Mouse (Mus musculus): ENCODE data around the gene Rnf213. TPM values are rescaled to one million over a fixed set of nuclear protein-coding genes. Genes with fewer than 3 reads are reported as not detected.

Gene Rnf213
- polyA plus RNA-seq, 1 experiment from 2014 or later = 1.6 TPM

DNA sequence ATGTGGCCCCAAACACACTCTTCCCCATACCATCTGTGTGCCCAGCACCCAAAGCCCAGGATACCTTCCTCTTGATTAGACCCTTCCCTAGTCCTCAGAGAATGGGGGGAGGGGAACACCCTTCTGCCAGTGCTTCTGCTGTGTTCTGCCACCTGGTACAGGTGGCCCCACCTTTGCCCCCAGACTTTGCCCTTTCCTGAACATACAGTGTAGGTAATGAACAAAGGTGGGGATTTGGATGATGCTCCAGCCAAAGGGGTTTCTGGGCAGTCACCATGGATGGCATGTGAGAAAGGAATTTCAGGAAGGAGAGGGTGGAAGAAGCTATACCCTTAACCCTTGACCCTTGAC lies 127.8 kb downstream of the Rnf213 start:
- Histone ChIP-seq H3K4me2 (replicated peaks) (no peak overlapping the region), H3K27ac (no peak overlapping the region), H3K27me3 (peaks cover 10% of the 10 kb centered on the region; the same call in 1 of the 2 replicates), H3K9ac (no peak overlapping the region), H3K9me3 (no peaks in the 10 kb centered on the region), H3K4me3 (no peak overlapping the region), H3K36me3 (no peaks in the 10 kb centered on the region), H3K4me1 (peaks cover 3% of the 10 kb centered on the region; the same call in 1 of the 2 replicates)
- no peak for ATAC-seq (ENCODE audit: insufficient number of reproducible peaks, insufficient read depth, low FRiP score, low TSS enrichment)

DNA sequence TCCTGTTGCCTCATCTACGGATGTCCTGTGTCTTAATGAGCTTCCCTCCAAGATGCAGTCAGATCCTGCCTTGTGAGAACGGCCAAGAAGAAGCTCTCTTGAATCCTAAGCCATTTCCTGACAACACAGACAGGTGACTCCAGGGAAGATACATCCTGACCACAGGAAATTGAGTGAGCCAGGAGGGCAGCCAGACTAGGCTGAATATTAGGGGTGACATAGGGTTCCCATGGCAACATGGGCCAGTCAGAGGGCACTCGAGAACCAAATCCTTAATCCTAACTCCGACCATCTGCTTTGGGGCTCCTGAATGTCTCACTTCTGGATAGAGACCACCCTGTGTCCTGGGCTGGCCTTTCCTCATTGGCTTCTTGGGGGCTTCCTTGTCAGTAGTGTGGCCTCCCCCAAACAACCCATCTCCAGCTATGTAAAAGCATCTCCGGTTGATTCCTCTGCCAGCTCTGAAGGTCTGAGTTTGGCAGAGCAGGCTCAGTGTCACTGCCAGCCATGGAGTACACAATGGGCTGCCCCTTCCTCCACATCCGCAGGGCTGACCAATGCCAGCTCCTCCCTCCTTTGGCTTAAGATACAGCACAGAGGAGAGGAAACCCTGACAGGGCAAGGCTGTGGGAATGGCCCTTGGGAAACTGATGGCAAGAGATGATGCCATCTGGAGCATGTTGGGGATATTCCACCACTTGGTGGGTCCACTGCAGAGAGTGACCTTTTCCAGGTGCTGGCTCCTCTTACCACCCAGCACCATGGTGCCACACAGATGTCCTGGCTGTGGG lies 129.2 kb downstream of the Rnf213 start:
- Histone ChIP-seq H3K4me3 (no peak overlapping the region), H3K4me1 (peaks cover 3% of the 10 kb centered on the region; the same call in 1 of the 2 replicates), H3K36me3 (no peaks in the 10 kb centered on the region), H3K9me3 (no peaks in the 10 kb centered on the region), H3K4me2 (replicated peaks) (no peak overlapping the region), H3K27ac (no peak overlapping the region), H3K9ac (no peak overlapping the region), H3K27me3 (0 out of 2 replicates have a peak, but pooled peaks cover 4% of the 10 kb centered on the region)
- 91% methylated on average over 6 of the region's 6 CpGs for WGBS
- ATAC-seq (ENCODE audit: insufficient number of reproducible peaks, insufficient read depth, low FRiP score, low TSS enrichment) = no peak

DNA sequence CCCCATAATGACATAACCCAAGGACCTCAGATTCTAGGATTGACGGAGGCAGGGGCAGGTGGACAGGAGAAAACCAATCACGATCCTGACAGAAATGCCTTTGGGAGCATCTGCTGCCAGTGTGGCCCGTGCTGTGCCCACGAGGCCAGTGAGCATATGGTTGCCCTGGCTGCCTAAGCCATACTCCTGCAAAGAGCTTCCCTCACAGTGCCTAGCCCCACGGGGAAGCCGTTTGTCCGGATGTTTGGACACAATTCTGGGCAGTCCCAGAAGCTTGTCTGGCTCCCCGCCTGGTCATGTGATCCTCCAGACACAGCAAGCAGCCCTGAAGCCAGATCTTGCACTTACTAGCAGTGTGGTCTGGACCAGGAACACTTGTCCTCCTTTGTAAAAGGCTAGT lies 129.9 kb downstream of the Rnf213 start:
- Histone ChIP-seq H3K36me3 (no peaks in the 10 kb centered on the region), H3K4me1 (peaks cover 3% of the 10 kb centered on the region; the same call in 1 of the 2 replicates), H3K4me2 (replicated peaks) (no peak overlapping the region), H3K9ac (no peak overlapping the region), H3K4me3 (no peak overlapping the region), H3K27me3 (0 out of 2 replicates have a peak, but pooled peaks cover 4% of the 10 kb centered on the region), H3K27ac (no peak overlapping the region), H3K9me3 (no peaks in the 10 kb centered on the region)
- no peak for ATAC-seq (ENCODE audit: insufficient number of reproducible peaks, insufficient read depth, low FRiP score, low TSS enrichment)
- 77% methylated on average over 8 of the region's 8 CpGs for WGBS

DNA sequence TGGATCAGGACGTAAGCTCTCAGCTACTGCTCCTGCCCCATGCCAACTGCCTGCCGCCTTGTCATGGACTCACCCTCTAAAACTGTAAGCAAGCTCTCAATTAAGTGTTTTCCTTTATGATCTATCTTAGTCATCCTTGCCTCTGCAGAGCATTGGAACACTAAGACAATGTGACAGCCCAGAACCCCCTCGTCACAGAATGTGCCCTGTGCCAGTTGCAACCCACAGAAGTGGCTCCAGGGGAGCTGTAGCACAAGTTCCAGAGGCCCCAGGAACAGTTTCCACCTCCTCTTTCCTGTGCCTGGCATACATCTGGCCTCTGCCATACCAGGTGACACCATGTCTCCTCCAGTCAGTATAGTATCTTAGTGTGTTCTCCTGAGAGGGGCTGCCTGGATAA lies 130.5 kb downstream of the Rnf213 start:
- Histone ChIP-seq H3K4me1 (peaks cover 3% of the 10 kb centered on the region; the same call in 1 of the 2 replicates), H3K4me2 (replicated peaks) (no peak overlapping the region), H3K36me3 (no peaks in the 10 kb centered on the region), H3K9ac (no peak overlapping the region), H3K9me3 (no peaks in the 10 kb centered on the region), H3K4me3 (no peak overlapping the region), H3K27me3 (0 out of 2 replicates have a peak, but pooled peaks cover 4% of the 10 kb centered on the region), H3K27ac (no peak overlapping the region)
- ATAC-seq (ENCODE audit: insufficient number of reproducible peaks, insufficient read depth, low FRiP score, low TSS enrichment) = no peak
- 84% methylated on average over 3 of the region's 3 CpGs for WGBS

DNA sequence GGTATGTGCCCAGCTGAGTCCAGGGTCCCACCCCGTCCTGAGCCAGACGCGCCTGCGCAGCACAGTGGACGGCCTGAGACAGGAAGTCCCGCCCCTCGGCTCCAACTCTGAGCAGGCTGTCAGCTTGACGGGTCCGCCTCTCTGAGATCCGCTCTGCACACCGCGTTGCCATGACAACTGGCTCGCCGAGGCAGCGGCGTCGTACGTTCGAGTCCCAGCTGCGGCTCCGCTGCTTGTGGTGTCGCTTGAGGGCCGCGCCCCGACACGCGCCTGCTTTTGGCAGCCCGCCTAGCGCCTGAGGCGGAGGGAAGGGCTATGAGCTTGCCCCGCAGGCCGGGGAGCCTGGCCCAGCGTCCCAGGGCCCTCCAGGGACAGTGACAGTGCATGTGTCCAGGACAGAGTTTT lies 131.6 kb downstream of the Rnf213 start:
- Histone ChIP-seq H3K27ac (no peak overlapping the region), H3K4me3 (peak overlapping the region; percentile 40), H3K9ac (peak overlapping the region; percentile 43; the same call in 1 of the 2 replicates), H3K36me3 (no peaks in the 10 kb centered on the region), H3K9me3 (no peaks in the 10 kb centered on the region), H3K27me3 (0 out of 2 replicates have a peak, but pooled peaks cover 6% of the 10 kb centered on the region), H3K4me2 (replicated peaks) (peak overlapping the region; percentile 73), H3K4me1 (peaks cover 3% of the 10 kb centered on the region; the same call in 1 of the 2 replicates)
- 2% methylated on average over 33 of the region's 33 CpGs for WGBS
- peak; percentile 91 for ATAC-seq (ENCODE audit: insufficient number of reproducible peaks, insufficient read depth, low FRiP score, low TSS enrichment)

DNA sequence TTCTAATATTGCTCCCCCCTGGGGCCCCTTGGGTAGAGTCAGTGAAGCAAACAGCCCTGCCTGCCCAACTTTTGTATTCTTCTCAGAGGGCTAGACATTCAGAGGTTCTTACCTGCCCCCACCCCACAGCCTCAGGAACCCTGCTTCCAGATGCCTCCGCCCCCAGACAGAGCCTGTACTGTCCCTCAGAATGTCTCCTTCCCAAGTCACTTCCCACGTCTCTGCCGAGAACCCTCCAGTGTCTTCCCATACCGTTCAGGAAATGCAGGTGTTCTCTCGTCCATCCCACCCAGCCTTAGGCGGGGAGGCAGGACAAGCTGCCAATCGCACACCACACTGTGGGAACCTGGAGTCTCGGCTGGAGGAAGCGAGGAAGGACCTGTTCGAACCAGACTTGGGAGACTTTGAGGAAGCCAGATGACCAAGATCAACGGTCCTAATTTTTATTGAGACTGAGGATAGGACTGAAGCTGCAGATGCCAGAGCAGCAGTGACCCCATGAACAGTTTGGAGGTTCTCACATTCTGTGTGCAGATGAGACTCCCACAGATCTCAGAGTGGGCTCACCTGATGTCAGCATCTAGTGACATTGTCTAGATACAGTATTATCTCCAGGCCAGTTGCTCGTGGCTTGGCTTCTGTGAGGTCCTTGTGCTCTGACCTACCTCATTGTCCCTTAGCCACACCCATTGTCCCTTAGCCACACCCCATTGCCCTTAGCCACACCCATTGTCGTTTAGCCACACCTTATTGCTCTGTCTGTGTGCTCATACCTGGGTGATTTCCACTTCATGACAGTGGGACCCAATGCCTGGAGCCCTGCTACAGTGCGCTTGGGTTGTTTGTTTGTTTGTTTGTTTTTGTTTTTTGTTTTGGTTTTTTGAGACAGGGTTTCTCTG lies 133.4 kb downstream of the Rnf213 start:
- ATAC-seq (ENCODE audit: insufficient number of reproducible peaks, insufficient read depth, low FRiP score, low TSS enrichment) = no peak
- Histone ChIP-seq H3K9me3 (no peaks in the 10 kb centered on the region), H3K27ac (no peak overlapping the region), H3K4me2 (replicated peaks) (no peak overlapping the region), H3K4me3 (no peak overlapping the region), H3K27me3 (0 out of 2 replicates have a peak, but pooled peaks cover 3% of the 10 kb centered on the region), H3K4me1 (peaks cover 3% of the 10 kb centered on the region; the same call in 1 of the 2 replicates), H3K9ac (no peak overlapping the region), H3K36me3 (no peaks in the 10 kb centered on the region)
- 81% methylated on average over 14 of the region's 14 CpGs for WGBS

DNA sequence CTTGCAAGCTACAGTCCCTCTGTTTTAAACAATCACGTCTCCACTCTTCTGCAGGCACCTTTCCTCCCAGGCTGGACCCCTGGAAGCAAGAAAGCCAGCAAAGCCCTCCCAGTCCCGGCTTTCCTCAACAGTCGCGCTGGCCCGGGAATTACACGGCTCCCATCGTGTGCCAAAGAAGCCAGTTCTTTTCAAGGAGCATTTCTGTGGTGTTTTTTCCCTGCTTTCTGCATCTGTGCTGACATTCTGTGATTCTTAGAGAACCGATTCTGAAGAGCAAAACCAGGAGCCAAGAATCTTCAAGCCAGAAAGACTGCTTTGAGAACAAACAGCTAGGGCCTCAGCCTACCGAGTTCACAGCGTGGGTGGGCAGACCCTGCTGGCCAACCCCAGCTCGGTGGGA lies 136.0 kb downstream of the Rnf213 start:
- H3K36me3 ChIP-seq = no peaks in the 10 kb centered on the region
- ATAC-seq (ENCODE audit: insufficient number of reproducible peaks, insufficient read depth, low FRiP score, low TSS enrichment) = no peak
- H3K9ac ChIP-seq = no peak overlapping the region
- H3K4me2 ChIP-seq (replicated peaks) = no peak overlapping the region
- H3K4me1 ChIP-seq = peaks cover 3% of the 10 kb centered on the region; the same call in 1 of the 2 replicates
- no peak overlapping the region for H3K4me3 ChIP-seq
- no peak overlapping the region for H3K27ac ChIP-seq
- no peaks in the 10 kb centered on the region for H3K9me3 ChIP-seq
- 0 out of 2 replicates have a peak, but pooled peaks cover 11% of the 10 kb centered on the region for H3K27me3 ChIP-seq
- WGBS = 63% methylated on average over 11 of the region's 11 CpGs

DNA sequence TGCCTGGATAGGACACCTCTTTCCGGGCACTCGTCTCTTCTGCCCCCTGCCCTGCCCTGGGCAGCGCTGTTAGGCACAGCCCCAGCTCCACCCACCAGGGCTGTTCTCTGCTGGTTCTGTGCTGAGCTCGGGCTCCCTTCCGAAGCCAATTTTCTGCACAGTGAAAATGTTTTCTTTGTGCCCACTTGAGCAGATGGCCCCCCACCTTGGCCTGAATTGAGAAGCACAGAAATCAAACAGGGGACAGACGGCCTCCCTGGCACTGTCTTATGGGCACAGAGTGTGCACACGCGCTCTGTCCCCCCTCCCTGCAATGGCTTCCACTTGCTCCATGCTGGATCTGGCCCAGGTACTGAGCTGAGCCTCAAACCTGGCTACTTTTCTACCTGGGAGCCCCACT lies 139.6 kb downstream of the Rnf213 start:
- 75% methylated on average over 8 of the region's 8 CpGs for WGBS
- no peak overlapping the region for H3K9ac ChIP-seq
- no peak overlapping the region for H3K4me2 ChIP-seq (replicated peaks)
- no peak overlapping the region for H3K4me3 ChIP-seq
- H3K27me3 ChIP-seq = 0 out of 2 replicates have a peak, but pooled peaks cover 11% of the 10 kb centered on the region
- no peak overlapping the region for H3K27ac ChIP-seq
- no peaks in the 10 kb centered on the region for H3K9me3 ChIP-seq
- H3K36me3 ChIP-seq = no peaks in the 10 kb centered on the region
- ATAC-seq (ENCODE audit: insufficient number of reproducible peaks, insufficient read depth, low FRiP score, low TSS enrichment) = no peak
- no peaks in the 10 kb centered on the region for H3K4me1 ChIP-seq

DNA sequence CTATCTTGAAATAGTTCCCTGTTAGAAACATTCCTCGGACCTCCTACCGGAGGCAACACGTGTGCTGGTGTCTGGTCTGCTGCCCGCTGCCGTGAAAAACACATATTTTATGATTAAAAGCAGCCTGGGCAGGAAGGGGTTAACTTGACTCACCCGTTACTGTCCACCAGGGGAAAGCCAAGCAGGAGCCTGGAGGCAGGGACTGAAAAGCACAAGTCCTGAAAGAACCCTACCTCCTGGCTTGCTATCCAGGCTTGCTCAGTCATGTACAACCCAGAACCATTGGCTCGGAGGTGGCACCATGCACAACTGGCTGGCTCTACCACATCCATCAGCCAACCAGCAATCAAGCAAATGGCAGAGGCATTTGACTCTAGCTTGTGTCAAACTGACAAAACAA lies 140.8 kb downstream of the Rnf213 start:
- H3K36me3 ChIP-seq = no peaks in the 10 kb centered on the region
- H3K4me3 ChIP-seq = no peak overlapping the region
- no peak for ATAC-seq (ENCODE audit: insufficient number of reproducible peaks, insufficient read depth, low FRiP score, low TSS enrichment)
- H3K9me3 ChIP-seq = no peaks in the 10 kb centered on the region
- H3K27ac ChIP-seq = no peak overlapping the region
- 70% methylated on average over 7 of the region's 7 CpGs for WGBS
- H3K27me3 ChIP-seq = 0 out of 2 replicates have a peak, but pooled peaks cover 11% of the 10 kb centered on the region
- H3K4me2 ChIP-seq (replicated peaks) = no peak overlapping the region
- no peak overlapping the region for H3K9ac ChIP-seq
- H3K4me1 ChIP-seq = no peaks in the 10 kb centered on the region
